Mouse (Mus musculus) midbrain, embryonic 14.5 days (tissue): Measurements from ENCODE around the gene Clip2. TPM values are rescaled to one million over a fixed set of nuclear protein-coding genes. Genes with fewer than 3 reads are reported as not detected.

Source experiments
- ATAC-seq: fragments of 200-750 bp; cut with Nextera tagmentation; 2 replicates; pipeline ENCODE4 v1.8.0; 2017; ENCODE audit warnings: moderate number of reproducible peaks, moderate library complexity; ENCODE audit not compliant: low FRiP score, low TSS enrichment
- DNase-seq: peaks from one replicate; pipeline ENCODE4 v3.0.0-alpha.2; 2015
- H3K27ac ChIP-seq: fragments of 300-500 bp; sonication (generic); replicated peaks from 2 replicates; pipeline ENCODE4 v1.5.1; 2014; ENCODE audit warnings: mild to moderate bottlenecking, low read depth, low read length, moderate library complexity
- H3K27me3 ChIP-seq: fragments of 300-500 bp; sonication (generic); 2 replicates; pipeline ENCODE4 v1.6.1; 2014; ENCODE audit warnings: low read length, control low read depth, mixed read lengths; ENCODE audit not compliant: control insufficient read depth, insufficient read depth
- H3K36me3 ChIP-seq: fragments of 300-500 bp; sonication (generic); 2 replicates; pipeline ENCODE4 v1.6.1; 2014; ENCODE audit warnings: low read length, control low read depth; ENCODE audit not compliant: control insufficient read depth, insufficient read depth
- H3K4me1 ChIP-seq: fragments of 300-500 bp; sonication (generic); 2 replicates; pipeline ENCODE4 v1.6.1; 2014; ENCODE audit warnings: mild to moderate bottlenecking, antibody characterized with exemption, low read length, control low read depth; ENCODE audit not compliant: control insufficient read depth, insufficient read depth
- H3K4me2 ChIP-seq: fragments of 300-500 bp; sonication (generic); 2 replicates; pipeline ENCODE4 v1.6.1; 2014; ENCODE audit warnings: mild to moderate bottlenecking, low read length, moderate library complexity
- H3K4me3 ChIP-seq: fragments of 300-500 bp; sonication (generic); replicated peaks from 2 replicates; pipeline ENCODE4 v1.5.1; 2014; ENCODE audit warnings: low read depth, low read length
- H3K9ac ChIP-seq: fragments of 300-500 bp; sonication (generic); replicated peaks from 2 replicates; pipeline ENCODE4 v1.6.1; 2014; ENCODE audit warnings: mild to moderate bottlenecking, low read length, moderate library complexity
- H3K9me3 ChIP-seq: fragments of 300-500 bp; sonication (generic); 2 replicates; pipeline ENCODE4 v1.6.1; 2016; ENCODE audit warnings: low read length, control low read depth, mixed read lengths; ENCODE audit not compliant: control insufficient read depth
- WGBS: fragments of 180-500 bp; shearing (Covaris S2); extraction: QIAGEN DNeasy Blood & Tissue Kit; methylation state at CpG from one replicate; pipeline ENCODE4 v1.1.7; 2014; 5-methylcytosine and 5-hydroxymethylcytosine counted together
- polyA plus RNA-seq: library from polyadenylated mRNA; unstranded; fragments of >200 nt; fragmentation: Nextera tagmentation; extraction: Ambion mirVana; gene quantifications from 2 replicates; pipeline ENCODE4 v1.2.1, GENCODE M21; 2014

The Clip2 gene
- polyA plus RNA-seq, 1 experiment from 2014 or later: 18.2 TPM

DNA sequence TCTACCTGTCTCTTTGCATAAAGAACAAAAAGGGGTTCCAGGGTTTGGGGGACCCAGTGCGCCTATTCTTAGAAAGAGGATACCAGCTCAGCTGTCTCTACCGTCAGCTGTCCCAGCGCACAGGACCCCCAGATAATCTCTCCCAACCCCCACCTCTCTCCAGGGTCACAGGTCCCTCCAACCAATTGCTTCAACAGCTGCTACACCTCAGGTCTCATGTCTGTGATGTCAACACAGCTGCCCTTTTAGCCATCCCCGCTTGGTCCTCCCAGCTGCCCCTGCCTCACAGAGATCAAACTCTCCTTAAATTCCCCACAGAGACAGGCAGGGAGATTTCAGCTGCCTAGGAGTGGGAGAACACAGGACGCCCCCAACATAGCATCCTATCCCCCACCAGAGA is 28.5 kb downstream of the Clip2 start:
- WGBS: 85% methylated on average over 5 of the region's 5 CpGs
- ATAC-seq (no peak), DNase-seq (no peak)

DNA sequence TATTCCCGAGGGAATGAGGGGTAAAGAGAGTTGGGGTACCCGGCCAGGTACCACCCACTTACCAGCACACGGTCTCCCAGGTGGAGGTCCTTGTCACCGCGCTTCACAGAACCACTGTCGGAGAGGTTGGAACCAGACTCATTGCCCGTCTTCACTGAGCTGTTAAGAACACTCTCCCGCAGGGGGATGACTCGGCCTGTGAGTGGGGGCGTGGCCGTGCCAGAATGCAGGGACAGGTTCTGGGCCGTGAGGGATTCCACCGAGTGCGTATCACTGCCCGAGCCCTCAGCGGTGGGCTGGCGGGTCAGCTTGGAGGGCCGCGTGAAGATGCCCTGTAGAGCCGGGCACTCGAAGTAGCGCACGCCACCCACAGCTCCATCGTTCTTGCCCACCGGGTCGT is 29.7 kb downstream of the Clip2 start:
- H3K9me3 ChIP-seq: no peaks in the 10 kb centered on the region
- no peak overlapping the region for H3K4me3 ChIP-seq
- ATAC-seq (no peak), DNase-seq (no peak)
- no peak overlapping the region for H3K4me2 ChIP-seq
- H3K36me3 ChIP-seq: peaks cover 60% of the 10 kb centered on the region
- H3K9ac ChIP-seq: no peak overlapping the region
- no peak overlapping the region for H3K27ac ChIP-seq
- WGBS: 93% methylated on average over 26 of the region's 26 CpGs
- H3K27me3 ChIP-seq: no peaks in the 10 kb centered on the region
- no peaks in the 10 kb centered on the region for H3K4me1 ChIP-seq

More for the DNA sequence above, 28.5 kb downstream of the Clip2 start:
- Histone ChIP-seq H3K27ac (no peak overlapping the region), H3K4me2 (no peak overlapping the region), H3K9me3 (no peaks in the 10 kb centered on the region), H3K4me1 (peaks cover 3% of the 10 kb centered on the region; the same call in 1 of the 2 replicates), H3K4me3 (no peak overlapping the region), H3K27me3 (no peaks in the 10 kb centered on the region), H3K36me3 (peaks cover 52% of the 10 kb centered on the region), H3K9ac (no peak overlapping the region)

DNA sequence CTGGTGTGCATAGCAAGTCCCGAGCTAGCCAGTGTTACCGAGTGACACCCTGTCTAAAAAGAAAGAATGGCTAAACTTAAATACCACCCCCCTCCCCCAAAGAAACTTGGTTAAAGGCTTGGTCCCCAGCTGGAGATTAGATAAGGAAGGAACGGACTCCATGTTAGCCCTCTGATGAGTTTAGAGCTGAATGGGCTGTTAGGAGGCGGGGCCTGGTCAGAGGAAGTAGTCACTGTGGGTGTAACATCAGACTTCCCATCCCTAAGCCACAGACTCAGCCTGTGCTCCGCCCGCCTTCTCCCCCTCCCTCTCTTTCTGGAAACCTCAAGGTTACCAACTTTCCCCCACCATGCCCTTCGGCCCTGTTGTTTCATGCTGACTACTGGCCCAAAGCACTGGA is 30.4 kb downstream of the Clip2 start:
- Histone ChIP-seq H3K36me3 (peaks cover 65% of the 10 kb centered on the region), H3K4me1 (no peaks in the 10 kb centered on the region), H3K4me2 (no peak overlapping the region), H3K9ac (no peak overlapping the region), H3K9me3 (no peaks in the 10 kb centered on the region), H3K4me3 (no peak overlapping the region), H3K27ac (no peak overlapping the region; the same call in 1 of the 2 replicates), H3K27me3 (no peaks in the 10 kb centered on the region)
- 92% methylated on average over 7 of the region's 7 CpGs for WGBS
- ATAC-seq (no peak), DNase-seq (no peak)

DNA sequence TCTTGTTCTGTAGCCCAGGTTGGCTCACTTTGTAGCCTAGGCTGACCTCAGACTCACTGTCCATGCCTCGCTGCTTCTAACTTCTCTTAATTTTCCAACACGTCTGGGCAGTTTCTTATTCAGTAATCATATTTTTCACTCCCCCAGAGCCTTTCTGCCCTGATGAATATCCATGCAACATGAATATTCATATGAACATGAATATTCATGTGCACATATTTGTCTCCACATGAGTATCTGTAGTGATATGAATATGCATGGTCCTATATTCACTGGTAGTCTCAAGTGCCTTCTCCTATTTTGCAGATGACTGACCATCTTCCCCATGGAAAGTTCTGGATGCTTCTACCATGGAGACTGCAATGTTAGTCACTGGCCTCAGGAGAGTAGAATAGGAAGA is 31.1 kb downstream of the Clip2 start:
- WGBS: 59% methylated on average over 2 of the region's 2 CpGs
- Histone ChIP-seq H3K4me2 (no peak overlapping the region), H3K9me3 (no peaks in the 10 kb centered on the region), H3K4me1 (no peaks in the 10 kb centered on the region), H3K4me3 (no peak overlapping the region), H3K9ac (no peak overlapping the region), H3K27ac (no peak overlapping the region; the same call in 1 of the 2 replicates), H3K36me3 (peaks cover 69% of the 10 kb centered on the region), H3K27me3 (no peaks in the 10 kb centered on the region)
- no peak for DNase-seq
- no peak for ATAC-seq

DNA sequence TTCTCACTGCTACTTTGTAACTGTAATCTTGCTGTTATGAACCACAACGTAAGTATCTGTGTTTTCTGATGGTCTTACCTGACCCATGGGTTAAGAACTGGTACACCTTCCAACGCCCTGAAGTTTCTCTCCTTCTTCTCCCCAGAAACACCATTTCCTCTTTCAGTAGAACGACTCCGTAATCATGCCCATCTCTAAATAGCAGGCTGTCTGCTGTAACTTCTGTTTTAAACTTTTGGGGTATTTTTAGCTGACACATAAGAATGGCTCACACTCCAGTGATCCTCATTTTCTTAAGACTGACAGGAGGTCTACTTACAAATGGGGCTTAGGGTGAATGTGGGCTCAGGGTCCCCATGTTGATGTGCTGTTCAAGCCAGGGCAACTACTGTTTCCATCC is 32.1 kb downstream of the Clip2 start:
- no peaks in the 10 kb centered on the region for H3K27me3 ChIP-seq
- H3K36me3 ChIP-seq: peaks cover 79% of the 10 kb centered on the region
- H3K9me3 ChIP-seq: no peaks in the 10 kb centered on the region
- no peak overlapping the region for H3K4me2 ChIP-seq
- H3K4me1 ChIP-seq: no peaks in the 10 kb centered on the region
- H3K4me3 ChIP-seq: no peak overlapping the region
- no peak overlapping the region for H3K9ac ChIP-seq
- ATAC-seq (no peak), DNase-seq (no peak)
- WGBS: 97% methylated on average over 4 of the region's 4 CpGs
- H3K27ac ChIP-seq: no peak overlapping the region

DNA sequence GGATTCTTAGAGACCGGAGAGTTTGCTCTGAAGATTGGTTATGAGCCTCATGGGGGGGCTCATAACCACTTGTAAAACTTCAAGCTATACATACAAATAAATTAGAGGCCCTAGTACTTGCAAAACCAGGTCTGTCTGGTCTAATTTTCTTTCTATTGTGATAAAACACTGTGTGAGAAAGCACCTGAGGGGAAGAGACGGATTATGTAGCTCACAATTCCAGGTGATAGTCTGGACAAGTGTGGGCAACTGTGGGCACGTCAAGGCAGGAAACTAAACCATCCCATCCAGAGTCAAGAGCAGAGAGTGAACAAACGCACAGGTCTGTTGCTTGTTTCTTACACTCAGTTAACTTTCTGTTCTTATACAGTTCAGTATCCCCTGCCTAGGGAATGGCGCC is 32.8 kb downstream of the Clip2 start:
- no peak for ATAC-seq
- Histone ChIP-seq H3K27ac (no peak overlapping the region), H3K27me3 (no peaks in the 10 kb centered on the region), H3K9ac (no peak overlapping the region), H3K9me3 (no peaks in the 10 kb centered on the region), H3K36me3 (peaks cover 82% of the 10 kb centered on the region), H3K4me3 (no peak overlapping the region), H3K4me1 (no peaks in the 10 kb centered on the region), H3K4me2 (no peak overlapping the region)
- DNase-seq: no peak
- 98% methylated on average over 5 of the region's 5 CpGs for WGBS

DNA sequence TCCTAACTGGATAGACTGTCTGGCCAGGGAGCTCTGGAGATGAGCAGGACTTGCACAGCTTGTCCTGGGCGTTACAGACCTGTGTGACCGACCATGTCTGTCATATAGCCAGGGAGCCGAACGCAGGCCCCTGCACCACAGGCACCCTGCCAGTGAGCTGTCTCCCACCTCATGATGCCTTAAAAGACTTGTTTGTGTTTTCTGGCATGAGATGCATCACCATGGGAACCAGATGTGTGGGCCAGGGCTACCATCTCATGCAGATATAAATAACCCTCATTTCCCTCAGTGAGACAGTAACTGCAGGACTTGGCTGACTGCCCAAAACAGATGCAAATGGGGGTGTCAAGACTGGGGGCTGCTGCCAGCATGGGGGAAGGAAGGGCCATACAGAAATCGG is 40.1 kb downstream of the Clip2 start:
- Histone ChIP-seq H3K4me1 (no peaks in the 10 kb centered on the region), H3K4me2 (no peak overlapping the region), H3K9me3 (no peaks in the 10 kb centered on the region), H3K9ac (no peak overlapping the region), H3K27me3 (no peaks in the 10 kb centered on the region), H3K4me3 (no peak overlapping the region), H3K27ac (0 out of 2 replicates have a peak overlapping the region, but pooled peaks have one; percentile 32), H3K36me3 (peaks cover 95% of the 10 kb centered on the region)
- WGBS: 56% methylated on average over 5 of the region's 5 CpGs
- ATAC-seq (peak; percentile 55; the same call in 1 of the 2 replicates), DNase-seq (peak; percentile 68)

DNA sequence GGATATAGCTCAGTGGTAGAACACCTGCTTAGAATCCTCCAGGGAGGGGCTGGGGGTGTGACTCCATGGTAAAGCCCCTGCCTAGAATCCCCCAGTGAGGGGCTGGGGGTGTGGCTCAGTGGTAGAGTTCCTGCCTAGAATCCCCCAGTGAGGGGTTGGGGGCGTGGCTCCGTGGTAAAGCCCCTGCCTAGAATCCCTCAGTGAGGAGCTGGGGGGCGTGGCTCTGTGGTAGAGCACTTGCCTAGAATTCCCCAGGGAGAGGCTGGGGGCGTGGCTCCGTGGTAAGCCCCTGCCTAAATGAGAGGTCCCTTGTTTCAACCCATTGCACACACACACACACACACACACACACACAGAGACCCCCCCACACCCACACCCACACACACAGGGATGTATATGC is 42.0 kb downstream of the Clip2 start:
- 94% methylated on average over 5 of the region's 5 CpGs for WGBS
- H3K27ac ChIP-seq: no peak overlapping the region
- ATAC-seq: no peak
- H3K9me3 ChIP-seq: no peaks in the 10 kb centered on the region
- H3K27me3 ChIP-seq: no peaks in the 10 kb centered on the region
- no peaks in the 10 kb centered on the region for H3K4me1 ChIP-seq
- DNase-seq: no peak
- H3K9ac ChIP-seq: no peak overlapping the region
- H3K36me3 ChIP-seq: peaks cover 91% of the 10 kb centered on the region
- no peak overlapping the region for H3K4me2 ChIP-seq
- H3K4me3 ChIP-seq: no peak overlapping the region

DNA sequence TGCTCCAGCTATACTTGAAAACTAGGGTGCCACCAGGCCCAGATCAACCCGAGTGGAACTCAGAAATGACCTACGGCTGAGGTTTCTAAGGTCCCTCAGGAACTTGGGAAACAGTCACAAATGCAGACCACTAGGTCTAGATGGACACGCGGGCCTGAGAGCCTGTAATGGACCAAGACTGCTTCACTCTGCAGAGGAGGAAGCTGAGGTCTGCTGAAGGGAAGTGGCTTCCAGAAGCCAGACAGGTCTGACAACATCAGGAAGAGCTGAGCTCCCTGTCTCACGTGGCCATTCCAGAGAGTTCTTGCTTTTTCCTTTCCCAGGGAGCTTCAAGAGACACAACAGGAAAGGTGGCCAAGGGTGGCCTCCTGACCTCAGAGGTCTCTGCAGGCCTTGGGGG is 43.3 kb downstream of the Clip2 start:
- ATAC-seq (no peak), DNase-seq (no peak)
- Histone ChIP-seq H3K9ac (no peak overlapping the region), H3K36me3 (peaks cover 91% of the 10 kb centered on the region), H3K4me3 (no peak overlapping the region), H3K4me2 (no peak overlapping the region), H3K27ac (no peak overlapping the region), H3K9me3 (no peaks in the 10 kb centered on the region), H3K27me3 (no peaks in the 10 kb centered on the region), H3K4me1 (no peaks in the 10 kb centered on the region)
- WGBS: 91% methylated on average over 5 of the region's 5 CpGs
